Mouse (Mus musculus) hindbrain, postnatal 0 days (tissue): ENCODE data around the gene Gm20388. TPM values are rescaled to one million over a fixed set of nuclear protein-coding genes. Genes with fewer than 3 reads are reported as not detected.

ENCODE experiments used
- ATAC-seq: fragments of 200-750 bp; cut with Nextera tagmentation; 2 replicates; pipeline ENCODE4 v1.8.0; 2017; ENCODE audit warnings: mild to moderate bottlenecking, moderate TSS enrichment, moderate library complexity
- DNase-seq: peaks from one replicate; pipeline ENCODE4 v3.0.0-alpha.2; 2015; ENCODE audit warnings: low spot score
- H3K27ac ChIP-seq: fragments of 300-500 bp; sonication (generic); 2 replicates; pipeline ENCODE4 v1.5.1; 2014; ENCODE audit warnings: mild to moderate bottlenecking
- H3K27me3 ChIP-seq: fragments of 300-500 bp; sonication (generic); 2 replicates; pipeline ENCODE4 v1.6.1; 2014; ENCODE audit warnings: low read length, mixed read lengths; ENCODE audit not compliant: insufficient read depth
- H3K36me3 ChIP-seq: fragments of 300-500 bp; sonication (generic); 2 replicates; pipeline ENCODE4 v1.6.1; 2014; ENCODE audit warnings: low read length, mixed read lengths; ENCODE audit not compliant: insufficient read depth
- H3K4me1 ChIP-seq: fragments of 300-500 bp; sonication (generic); 2 replicates; pipeline ENCODE4 v1.6.1; 2014; ENCODE audit warnings: antibody characterized with exemption, low read length, mixed read lengths; ENCODE audit not compliant: insufficient read depth
- H3K4me2 ChIP-seq: fragments of 300-500 bp; sonication (generic); 2 replicates; pipeline ENCODE4 v1.6.1; 2014; ENCODE audit warnings: low read depth, mild to moderate bottlenecking, low read length, moderate library complexity, mixed read lengths
- H3K4me3 ChIP-seq: fragments of 300-500 bp; sonication (generic); 2 replicates; pipeline ENCODE4 v1.5.1; 2014; ENCODE audit warnings: low read length
- H3K9ac ChIP-seq: fragments of 300-500 bp; sonication (generic); replicated peaks from 2 replicates; pipeline ENCODE4 v1.6.1; 2014; ENCODE audit warnings: mild to moderate bottlenecking, low read length, moderate library complexity, mixed read lengths
- H3K9me3 ChIP-seq: fragments of 300-500 bp; sonication (generic); 2 replicates; pipeline ENCODE4 v1.6.1; 2016; ENCODE audit warnings: low read length, mixed read lengths
- CTCF ChIP-seq: IDR thresholded peaks from 2 replicates; pipeline ENCODE4 v1.5.1; 2016; ENCODE audit warnings: antibody characterized with exemption, control low read depth, low read depth
- WGBS: fragments of 180-500 bp; shearing (Covaris S2); extraction: QIAGEN DNeasy Blood & Tissue Kit; methylation state at CpG from one replicate; pipeline ENCODE4 v1.1.7; 2014; 5-methylcytosine and 5-hydroxymethylcytosine counted together
- polyA plus RNA-seq: library from polyadenylated mRNA; unstranded; fragments of >200 nt; fragmentation: Nextera tagmentation; extraction: Ambion mirVana; gene quantifications from 2 replicates; pipeline ENCODE4 v1.2.1, GENCODE M21; 2015
- total RNA-seq: library from RNA; depleted of rRNA; stranded (reverse); fragments of >200 nt; gene quantifications from 2 replicates; pipeline ENCODE4 v1.2.3, GENCODE M21; 2014

Gm20388 gene
- total and polyA plus RNA-seq, 2 experiments from 2014 or later = 71.3 TPM; not detected in 1

GRCm38 (mm10) chr8:120065611-120066010 is 155.0 kb downstream of the Gm20388 start:
- Histone ChIP-seq H3K9me3 (no peaks in the 10 kb centered on the region), H3K27ac (no peak overlapping the region), H3K4me1 (no peaks in the 10 kb centered on the region), H3K4me2 (no peak overlapping the region), H3K9ac (no peak overlapping the region), H3K27me3 (no peaks in the 10 kb centered on the region), H3K36me3 (no peaks in the 10 kb centered on the region), H3K4me3 (no peak overlapping the region)
- no peak for TF ChIP-seq CTCF
- DNase-seq (no peak), ATAC-seq (no peak)
- WGBS = 91% methylated on average over 8 of the region's 8 CpGs

GRCm38 (mm10) chr8:120066226-120066625 is 155.6 kb downstream of the Gm20388 start:
- Histone ChIP-seq H3K9ac (no peak overlapping the region), H3K36me3 (no peaks in the 10 kb centered on the region), H3K9me3 (no peaks in the 10 kb centered on the region), H3K27me3 (no peaks in the 10 kb centered on the region), H3K4me3 (no peak overlapping the region), H3K27ac (no peak overlapping the region), H3K4me2 (no peak overlapping the region), H3K4me1 (no peaks in the 10 kb centered on the region)
- ATAC-seq (no peak), DNase-seq (no peak)
- 79% methylated on average over 4 of the region's 4 CpGs for WGBS
- TF ChIP-seq CTCF = no peak

GRCm38 (mm10) chr8:120067936-120068668 is 157.5 kb downstream of the Gm20388 start:
- 0 out of 2 replicates have a peak, but pooled peaks cover 3% of the 10 kb centered on the region for H3K4me1 ChIP-seq
- DNase-seq (peak; percentile 24), ATAC-seq (no peak)
- H3K36me3 ChIP-seq = no peaks in the 10 kb centered on the region
- no peak overlapping the region for H3K9ac ChIP-seq
- no peak overlapping the region for H3K4me2 ChIP-seq
- no peaks in the 10 kb centered on the region for H3K9me3 ChIP-seq
- 53% methylated on average over 19 of the region's 19 CpGs for WGBS
- no peaks in the 10 kb centered on the region for H3K27me3 ChIP-seq
- no peak overlapping the region for H3K27ac ChIP-seq
- no peak for TF ChIP-seq CTCF
- no peak overlapping the region for H3K4me3 ChIP-seq

GRCm38 (mm10) chr8:120071684-120072083 is 161.0 kb downstream of the Gm20388 start:
- peak; percentile 99 for TF ChIP-seq CTCF
- Histone ChIP-seq H3K9ac (no peak overlapping the region), H3K27ac (no peak overlapping the region), H3K4me1 (0 out of 2 replicates have a peak, but pooled peaks cover 3% of the 10 kb centered on the region), H3K36me3 (no peaks in the 10 kb centered on the region), H3K9me3 (no peaks in the 10 kb centered on the region), H3K27me3 (no peaks in the 10 kb centered on the region), H3K4me3 (no peak overlapping the region), H3K4me2 (no peak overlapping the region)
- DNase-seq (peak; percentile 87), ATAC-seq (peak; percentile 80)
- WGBS = 22% methylated on average over 4 of the region's 4 CpGs

GRCm38 (mm10) chr8:120072259-120072658 is 161.6 kb downstream of the Gm20388 start:
- 51% methylated on average over 9 of the region's 9 CpGs for WGBS
- Histone ChIP-seq H3K36me3 (no peaks in the 10 kb centered on the region), H3K27me3 (no peaks in the 10 kb centered on the region), H3K9ac (no peak overlapping the region), H3K4me2 (no peak overlapping the region), H3K9me3 (no peaks in the 10 kb centered on the region), H3K27ac (no peak overlapping the region), H3K4me3 (no peak overlapping the region), H3K4me1 (0 out of 2 replicates have a peak, but pooled peaks cover 3% of the 10 kb centered on the region)
- DNase-seq (peak; percentile 31), ATAC-seq (no peak)
- no peak for TF ChIP-seq CTCF

- ATAC-seq = no peak
- DNase-seq = no peak
- Histone ChIP-seq H3K9ac (no peak overlapping the region), H3K4me1 (0 out of 2 replicates have a peak, but pooled peaks cover 3% of the 10 kb centered on the region), H3K36me3 (no peaks in the 10 kb centered on the region), H3K27ac (no peak overlapping the region), H3K4me2 (no peak overlapping the region), H3K4me3 (no peak overlapping the region), H3K9me3 (no peaks in the 10 kb centered on the region), H3K27me3 (no peaks in the 10 kb centered on the region)
- WGBS = 81% methylated on average over 8 of the region's 8 CpGs
- no peak for TF ChIP-seq CTCF
Measured at GRCm38 (mm10) chr8:120072827-120073226, 162.2 kb downstream of the Gm20388 start.

GRCm38 (mm10) chr8:120074516-120074915 is 163.9 kb downstream of the Gm20388 start:
- Histone ChIP-seq H3K4me1 (0 out of 2 replicates have a peak, but pooled peaks cover 3% of the 10 kb centered on the region), H3K36me3 (no peaks in the 10 kb centered on the region), H3K9ac (no peak overlapping the region), H3K27me3 (no peaks in the 10 kb centered on the region), H3K27ac (no peak overlapping the region), H3K4me2 (no peak overlapping the region), H3K9me3 (no peaks in the 10 kb centered on the region), H3K4me3 (no peak overlapping the region)
- 71% methylated on average over 6 of the region's 6 CpGs for WGBS
- no peak for TF ChIP-seq CTCF
- DNase-seq = no peak
- ATAC-seq = no peak
